Mouse (Mus musculus) cerebellum, adult 9-11 months (tissue): ENCODE measurements around the gene Srsf7.
"Not testable (repeated sequence)": the region's sequence is repeated elsewhere in the genome, so short reads cannot be mapped to it uniquely, and the experiment has no call there.

ENCODE experiments used
- DNase-seq: peaks from one replicate; pipeline ENCODE4 v3.0.0; 2022

Gene Srsf7

DNA sequence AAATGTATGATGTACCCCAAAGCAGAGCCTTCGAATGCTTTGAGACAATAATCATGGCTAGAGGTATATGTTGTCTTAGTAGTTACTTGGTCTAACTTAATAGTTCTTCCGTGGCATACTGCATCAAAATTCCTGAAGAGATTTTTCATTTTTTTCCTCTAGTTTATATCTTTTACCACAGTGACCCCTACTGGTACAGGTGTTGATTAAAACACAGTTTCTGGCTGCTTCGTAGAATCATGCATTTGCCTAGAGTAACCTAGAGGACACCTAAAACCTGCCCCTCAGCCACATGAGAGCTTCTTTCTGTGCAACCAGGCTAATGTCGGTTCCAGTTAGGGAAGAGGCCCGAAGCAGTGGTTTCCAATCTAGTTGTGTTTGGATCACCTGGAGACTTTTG, 14.0 kb downstream of the Srsf7 start:
- no peak for DNase-seq

DNA sequence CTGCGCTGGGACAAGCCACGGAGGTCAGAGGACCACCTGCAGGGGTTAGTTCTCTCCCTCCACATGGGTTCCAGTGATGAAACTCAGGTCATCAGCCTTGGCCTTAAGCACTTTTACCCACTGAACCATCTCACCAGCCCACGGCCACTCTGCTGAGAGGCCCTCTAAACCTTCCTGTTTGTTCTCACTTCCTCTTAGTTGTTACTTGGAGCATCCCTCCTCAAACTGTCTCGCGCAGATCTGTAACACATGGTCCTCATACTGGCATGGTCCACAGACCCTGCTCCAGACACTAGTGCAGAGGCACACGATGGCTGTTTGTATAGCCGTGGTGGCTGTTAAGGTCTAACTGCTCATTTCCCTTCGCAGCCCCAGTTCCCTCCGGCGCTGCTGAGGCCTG, 23.5 kb downstream of the Srsf7 start:
- no peak for DNase-seq

DNA sequence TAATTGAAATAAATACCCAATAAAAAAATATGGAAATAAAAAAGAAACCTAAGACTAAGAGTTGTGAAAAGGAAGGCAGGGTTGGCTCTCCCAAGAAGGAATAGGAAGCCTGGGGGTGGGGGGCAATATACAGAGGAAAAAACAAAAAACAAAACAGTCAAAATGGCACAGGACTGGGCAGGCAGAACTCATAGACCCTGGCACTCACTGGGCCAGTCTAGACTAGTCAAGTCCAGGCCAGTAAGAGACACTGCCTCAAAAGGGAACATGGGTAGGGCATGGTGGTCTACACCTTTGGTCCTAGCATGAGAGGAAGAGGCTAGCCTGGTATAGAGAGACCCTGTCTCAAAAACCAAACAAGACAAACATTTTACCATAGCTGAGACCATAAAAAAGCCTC, 26.6 kb downstream of the Srsf7 start:
- no peak for DNase-seq

DNA sequence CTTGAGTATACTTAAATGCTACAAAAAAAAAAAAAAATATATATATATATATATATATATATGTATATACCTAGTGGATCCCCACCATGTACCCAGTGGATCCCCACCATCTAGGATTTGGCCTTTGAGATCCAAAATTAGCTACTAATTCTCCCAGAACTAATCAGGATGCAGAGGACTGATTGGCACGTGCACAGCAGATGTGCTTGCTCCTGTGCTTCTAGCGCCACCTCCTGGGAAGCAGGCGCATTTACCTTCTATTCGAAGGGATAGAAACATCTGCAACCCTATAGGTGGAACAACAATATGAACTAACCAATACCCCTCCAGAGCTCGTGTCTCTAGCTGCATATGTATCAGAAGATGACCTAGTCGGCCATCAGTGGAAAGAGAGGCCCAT, 27.1 kb downstream of the Srsf7 start:
- DNase-seq = peak; percentile 76

DNA sequence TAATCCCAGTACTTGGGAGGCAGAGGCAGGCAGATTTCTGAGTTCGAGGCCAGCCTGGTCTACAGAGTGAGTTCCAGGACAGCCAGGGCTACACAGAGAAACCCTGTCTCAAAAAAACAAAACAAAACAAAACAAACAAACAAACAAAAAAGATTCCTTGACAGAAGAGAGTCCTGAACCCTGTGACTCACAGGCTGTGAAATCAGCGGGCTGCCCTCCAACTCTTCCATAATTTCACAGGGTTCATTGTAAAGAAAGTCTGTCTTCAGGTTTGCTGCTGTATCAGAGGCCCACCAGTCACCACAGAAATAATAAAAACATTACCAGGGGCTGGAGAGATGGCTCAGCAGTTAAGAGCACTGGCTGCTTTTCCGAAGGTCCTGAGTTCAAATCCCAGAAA, 28.3 kb downstream of the Srsf7 start:
- DNase-seq = not testable (repeated sequence)

DNA sequence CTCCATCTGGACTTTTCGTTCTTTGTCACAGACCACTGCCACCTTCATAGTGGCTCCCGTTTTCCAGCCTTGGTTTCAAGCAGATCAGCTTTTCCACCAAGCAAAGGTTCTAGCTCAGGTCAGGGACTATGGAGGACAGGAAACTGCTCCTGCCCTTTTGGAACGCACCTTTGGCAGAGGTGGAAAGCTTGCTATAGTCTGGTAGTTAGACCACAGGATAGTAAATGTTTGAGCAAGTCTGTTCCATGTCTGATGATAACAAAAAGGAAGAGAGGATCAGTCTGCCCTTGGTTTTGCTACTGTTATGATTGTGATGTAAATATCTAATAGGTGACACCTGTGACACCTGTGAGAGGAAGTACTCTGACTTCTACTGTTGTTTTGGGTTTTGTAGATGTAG, 31.1 kb downstream of the Srsf7 start:
- no peak for DNase-seq

DNA sequence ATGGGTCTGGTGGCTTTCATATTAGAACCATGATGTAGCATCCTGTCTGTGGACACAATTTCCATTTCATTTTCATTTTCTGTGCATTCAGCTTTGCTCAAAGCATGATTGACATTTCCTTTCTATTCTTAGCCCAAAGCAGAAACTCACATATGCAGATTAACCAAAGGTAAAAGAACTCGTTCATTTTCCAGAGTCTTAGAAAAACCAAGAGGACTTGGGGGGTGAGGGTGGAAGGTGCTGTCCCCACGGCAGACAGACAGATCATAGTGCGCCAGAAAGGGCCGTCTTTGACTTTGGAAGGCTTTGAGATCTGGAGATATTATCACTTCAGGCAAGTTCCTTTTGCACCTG, 31.7 kb downstream of the Srsf7 start:
- DNase-seq = no peak

DNA sequence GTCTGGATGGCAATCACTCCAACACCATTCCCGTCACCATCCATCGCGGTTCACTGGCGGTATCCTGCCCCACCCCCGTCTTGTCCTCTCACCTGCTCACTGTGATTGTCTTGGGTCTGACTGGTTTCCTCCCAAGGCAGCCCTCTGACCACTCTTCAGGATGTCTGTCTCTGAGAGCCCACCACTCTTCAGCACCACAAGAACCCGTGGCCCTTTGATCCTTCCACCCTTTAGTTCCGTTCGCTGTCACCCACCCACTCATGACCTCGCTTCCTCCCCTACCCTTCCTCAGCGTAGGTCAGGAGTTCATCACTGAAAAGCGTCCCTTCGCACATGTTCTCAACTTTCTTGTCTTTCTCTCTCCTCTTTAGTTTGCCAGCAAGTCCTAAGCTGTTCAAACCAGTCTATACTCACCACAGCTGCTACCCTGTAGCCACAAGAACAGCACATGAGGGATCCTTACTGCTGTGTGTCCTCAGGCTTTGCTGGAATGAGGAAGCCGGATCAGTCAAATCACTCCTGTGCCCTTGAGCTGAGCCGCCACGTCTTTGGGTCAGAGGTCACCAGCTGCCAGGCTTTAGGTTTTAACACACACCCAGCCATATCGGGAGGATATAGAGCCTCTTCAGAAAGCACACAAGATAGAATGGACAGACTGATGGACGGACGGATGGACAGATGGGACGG, 32.3 kb downstream of the Srsf7 start:
- DNase-seq = no peak

DNA sequence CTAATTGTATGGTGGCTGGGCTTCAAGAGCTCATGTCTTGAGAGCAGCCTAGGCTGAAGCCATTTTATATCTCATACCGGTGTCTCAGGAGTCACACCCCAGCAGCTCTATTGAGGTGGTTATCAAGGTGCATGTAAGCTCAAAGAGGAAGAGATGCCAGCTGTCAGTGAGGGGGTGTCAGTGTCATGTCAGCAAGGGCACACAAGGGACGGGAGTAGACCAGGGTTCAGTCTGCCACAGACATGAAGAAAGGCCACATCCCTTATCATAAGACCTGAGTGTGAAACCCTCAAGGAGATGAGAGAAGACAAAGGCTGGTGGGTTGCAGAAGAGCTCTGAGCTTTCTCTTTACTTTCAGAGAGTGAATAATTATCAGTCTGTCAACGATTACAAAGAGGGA, 33.0 kb downstream of the Srsf7 start:
- DNase-seq = no peak

DNA sequence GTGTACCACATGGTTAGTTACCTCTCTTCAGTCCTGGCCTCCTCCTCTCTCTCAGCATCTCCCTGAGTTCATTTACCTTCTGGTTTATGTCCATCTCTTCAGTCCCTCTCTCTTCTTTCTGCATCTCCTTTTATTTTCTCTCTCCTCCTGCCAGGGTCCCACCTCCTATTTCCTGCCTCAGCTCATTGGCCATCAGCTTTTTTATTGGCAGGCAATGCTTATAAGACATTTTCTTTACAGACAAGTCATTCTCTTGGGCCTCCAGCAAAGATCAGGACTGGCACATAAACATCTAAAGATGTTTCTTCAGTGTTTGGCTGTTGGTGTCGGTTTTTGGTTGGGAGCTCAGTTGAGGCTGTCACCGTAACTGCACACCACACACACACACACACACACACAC, 33.4 kb downstream of the Srsf7 start:
- no peak for DNase-seq

DNA sequence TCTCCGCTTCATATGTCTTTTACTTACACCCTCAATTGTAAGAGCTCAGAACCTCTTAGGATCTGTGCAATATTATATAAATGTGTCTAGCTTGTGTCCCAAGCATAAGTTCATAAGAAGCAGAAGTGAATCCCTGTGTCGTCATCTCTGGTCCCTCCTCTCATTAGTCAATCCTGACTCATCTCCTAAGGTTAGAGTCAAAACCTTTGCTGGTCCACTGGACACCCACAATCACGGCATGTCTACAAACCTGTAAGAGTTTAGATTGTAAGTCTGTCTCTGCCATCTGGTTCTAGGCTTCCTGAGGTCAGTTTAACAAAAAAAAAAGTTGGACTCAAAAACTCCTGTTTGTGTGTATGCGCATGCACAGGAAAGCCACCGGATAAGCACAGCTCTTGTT, 34.3 kb downstream of the Srsf7 start:
- DNase-seq = no peak

DNA sequence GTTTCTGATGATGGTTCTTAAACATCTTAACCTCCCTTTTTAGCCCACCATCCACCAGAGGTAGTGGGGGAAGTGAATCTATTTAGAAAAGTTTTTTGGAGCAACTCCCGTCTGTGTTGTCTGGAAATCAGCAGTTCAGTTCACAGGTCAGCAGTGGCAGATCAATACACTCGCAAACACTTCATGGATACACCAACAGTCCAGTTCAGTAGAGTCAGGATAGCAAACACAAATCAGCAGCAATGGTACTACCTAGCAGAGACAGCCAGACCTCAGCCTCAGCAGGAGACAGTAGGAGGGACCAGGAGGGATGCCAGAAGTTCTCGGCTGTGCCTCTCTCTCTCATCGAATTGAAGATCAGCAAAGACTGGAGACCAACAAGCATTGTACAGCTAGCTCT, 35.2 kb downstream of the Srsf7 start:
- no peak for DNase-seq

DNA sequence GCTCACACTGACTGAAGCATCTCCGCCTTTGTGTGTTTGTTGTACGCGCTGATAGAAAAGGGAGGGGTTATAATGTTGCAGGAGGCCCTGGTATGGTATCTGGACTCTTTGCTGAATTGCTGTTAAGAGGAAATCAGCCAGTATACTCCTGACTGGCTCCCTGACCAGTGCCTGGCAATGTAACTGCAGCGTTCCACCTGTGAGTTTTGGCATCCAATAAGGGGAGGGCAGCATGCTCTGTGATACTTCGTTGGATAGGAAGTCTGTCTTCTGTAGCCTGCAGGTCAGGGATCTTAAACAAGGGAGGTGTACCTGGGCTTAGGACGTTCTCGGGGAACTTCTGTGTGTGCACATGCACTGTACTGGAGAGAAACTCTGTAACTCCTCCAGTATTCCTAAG, 36.2 kb downstream of the Srsf7 start:
- peak; percentile 84 for DNase-seq

DNA sequence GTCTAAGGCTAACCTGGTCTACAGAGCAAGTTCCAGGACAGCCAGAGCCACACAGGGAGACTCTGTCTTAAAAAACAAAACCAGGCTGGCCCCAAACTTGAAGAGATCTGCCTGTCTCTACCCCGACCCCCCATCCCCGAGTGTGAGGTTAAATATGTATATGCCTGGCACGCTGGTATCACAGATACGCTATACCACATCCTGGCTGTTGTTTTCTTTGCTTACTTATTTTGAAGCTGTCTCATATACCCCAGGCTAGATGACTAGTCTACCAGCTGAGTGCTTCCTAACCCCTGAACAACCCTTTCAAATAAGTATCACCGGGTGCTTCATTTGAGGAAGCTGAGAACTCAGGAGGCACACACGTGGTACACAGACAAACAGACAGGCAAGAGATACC, 37.3 kb downstream of the Srsf7 start:
- DNase-seq = no peak

DNA sequence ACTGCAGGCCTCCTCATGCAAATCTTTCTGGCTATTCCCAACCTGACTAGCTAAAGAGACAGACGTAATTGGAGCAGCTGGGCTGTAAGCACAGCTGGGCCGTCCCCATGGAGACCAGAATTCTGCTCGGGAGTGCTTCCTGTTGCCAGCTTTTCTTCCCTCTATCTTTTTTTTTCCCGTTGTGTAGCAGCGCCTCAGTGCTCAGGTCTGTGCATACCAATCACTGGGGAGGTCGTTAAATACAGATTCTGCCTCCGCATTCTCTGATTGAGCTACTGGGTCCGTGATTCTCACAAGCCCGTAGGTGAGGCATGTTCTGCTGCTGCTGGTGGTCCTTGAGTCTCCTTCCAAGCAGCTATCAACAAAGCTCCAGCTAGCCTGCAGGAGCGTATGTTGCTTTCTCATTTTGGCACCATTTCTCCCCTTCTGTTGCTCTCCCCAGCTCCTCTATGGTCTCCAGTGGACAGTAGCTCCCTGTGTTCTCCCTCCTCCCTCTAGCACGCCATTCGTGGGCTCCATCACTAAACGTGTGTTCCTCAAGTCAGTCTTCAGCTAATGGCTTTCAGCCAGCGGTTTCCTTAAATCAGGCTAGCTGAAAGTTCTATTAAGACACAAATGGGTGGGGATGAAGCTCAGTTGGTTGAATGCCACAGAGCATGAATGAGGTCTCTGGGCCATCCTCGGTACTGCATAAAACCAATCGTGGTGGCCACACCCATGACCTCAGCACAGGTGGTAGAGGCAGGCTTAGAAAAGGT, 38.5 kb downstream of the Srsf7 start:
- peak; percentile 84 for DNase-seq

DNA sequence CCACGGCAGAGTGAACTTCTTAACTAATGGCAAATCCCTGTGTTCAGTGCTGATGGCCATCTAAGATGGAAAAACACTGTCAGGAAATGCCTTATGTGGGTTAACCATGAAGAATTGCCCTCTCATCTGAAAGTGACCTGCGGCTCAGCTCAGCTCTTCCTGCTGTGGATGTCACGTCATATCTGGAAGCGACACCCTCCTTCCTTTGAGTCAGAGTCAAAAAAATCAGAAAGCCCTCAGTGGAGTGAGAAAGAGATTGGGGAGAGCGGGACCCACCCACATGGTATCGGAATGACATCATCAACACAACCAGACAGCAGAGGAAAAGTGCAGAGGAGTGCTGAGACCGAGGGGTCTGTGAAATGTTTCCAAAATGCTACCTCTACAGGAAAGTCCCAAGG, 39.3 kb downstream of the Srsf7 start:
- peak; percentile 31 for DNase-seq

DNA sequence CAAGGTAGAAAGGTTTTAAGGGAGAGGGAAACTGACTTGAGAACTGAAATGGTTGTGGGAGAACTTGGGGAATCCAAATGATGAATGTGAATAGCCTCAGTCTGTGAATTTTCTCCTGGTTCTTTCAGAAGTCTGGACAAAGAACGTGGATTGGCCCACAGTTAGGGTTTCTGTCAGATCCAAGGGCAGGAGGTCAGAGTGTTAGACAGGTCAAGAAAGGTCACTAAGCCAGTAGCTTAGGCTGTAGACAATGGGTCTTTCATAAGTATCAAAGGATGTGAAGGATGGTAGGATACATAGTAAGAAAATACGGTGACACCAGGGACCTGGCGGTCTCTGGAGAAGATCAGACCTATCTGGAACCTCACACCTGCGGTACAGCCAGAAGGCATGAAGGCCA, 39.7 kb downstream of the Srsf7 start:
- DNase-seq = peak; percentile 46

DNA sequence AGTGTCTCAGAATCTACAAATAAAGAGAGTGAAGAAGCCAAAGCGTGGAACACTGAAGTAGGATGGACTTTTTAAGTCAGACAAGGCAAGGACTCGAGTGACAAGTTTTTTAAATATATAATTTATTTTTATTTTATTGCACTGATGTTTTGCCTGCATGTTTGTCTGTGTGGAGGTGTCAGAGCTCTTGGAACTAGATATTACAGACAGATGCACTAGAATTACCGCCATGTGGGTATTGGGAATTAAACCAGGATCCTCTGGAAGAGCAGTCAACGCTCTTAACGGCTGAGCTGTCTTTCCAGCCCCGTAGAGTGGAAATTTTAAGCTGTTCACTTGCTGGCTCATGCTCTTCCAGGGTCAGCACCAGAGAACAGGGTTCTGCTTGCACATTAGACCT, 40.8 kb downstream of the Srsf7 start:
- DNase-seq = peak; percentile 30

DNA sequence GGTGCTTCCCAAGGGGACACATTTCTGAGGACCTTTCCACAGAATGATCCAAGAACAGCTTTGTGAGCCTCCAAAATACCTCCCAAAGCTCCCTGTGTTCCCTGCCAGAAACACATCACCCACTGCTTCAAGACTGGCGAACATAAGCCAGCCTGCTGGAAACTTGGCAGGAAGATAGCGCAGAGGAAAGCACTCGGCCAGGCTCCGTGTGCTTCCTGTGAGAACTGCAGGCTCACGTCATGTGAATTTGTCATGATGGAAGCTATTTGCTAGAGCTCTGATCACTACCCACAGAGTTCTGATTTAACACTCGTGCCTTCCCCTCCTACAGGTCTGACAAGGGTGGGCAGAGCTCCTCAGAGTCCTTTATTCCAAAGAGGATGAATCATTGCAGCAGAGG, 41.4 kb downstream of the Srsf7 start:
- peak; percentile 90 for DNase-seq

DNA sequence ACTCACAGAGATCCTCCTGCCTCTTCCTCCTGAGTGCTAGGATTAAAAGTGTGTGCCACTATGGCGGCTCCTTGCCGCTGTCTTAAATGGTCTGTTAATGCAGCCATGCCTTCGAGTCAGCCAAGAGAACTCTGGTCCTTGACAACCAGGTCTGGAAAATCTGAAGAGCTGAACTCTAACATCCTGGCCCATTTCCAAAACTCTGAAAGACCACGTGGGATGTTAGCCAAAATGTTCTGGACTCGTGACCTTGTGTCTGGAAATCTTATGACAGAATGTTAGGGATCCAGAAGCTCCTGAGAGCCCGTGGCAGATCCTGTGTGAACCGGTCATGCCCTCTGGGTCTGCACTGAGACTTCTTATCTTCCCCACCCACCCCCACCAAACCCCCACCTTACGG, 43.1 kb downstream of the Srsf7 start:
- DNase-seq = no peak

DNA sequence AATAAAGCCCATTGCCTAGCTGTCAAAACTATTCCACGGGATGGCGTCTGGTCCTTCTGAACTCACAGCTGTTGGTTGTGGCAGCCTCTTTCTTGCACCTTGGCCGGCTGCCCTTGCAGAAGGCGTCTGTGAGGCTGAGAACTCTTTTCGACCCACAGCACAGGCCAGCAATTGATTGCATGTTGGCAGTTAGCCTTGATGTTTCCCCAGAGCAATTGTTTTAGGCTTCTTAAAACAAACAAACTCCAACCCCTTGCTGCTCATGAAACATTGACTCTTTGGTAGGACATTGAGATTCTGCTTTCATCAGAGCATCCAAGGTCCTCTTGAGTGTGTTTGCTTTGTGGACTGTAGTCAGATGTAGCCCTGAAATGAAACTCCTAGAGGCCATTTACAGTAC, 46.7 kb downstream of the Srsf7 start:
- peak; percentile 47 for DNase-seq

DNA sequence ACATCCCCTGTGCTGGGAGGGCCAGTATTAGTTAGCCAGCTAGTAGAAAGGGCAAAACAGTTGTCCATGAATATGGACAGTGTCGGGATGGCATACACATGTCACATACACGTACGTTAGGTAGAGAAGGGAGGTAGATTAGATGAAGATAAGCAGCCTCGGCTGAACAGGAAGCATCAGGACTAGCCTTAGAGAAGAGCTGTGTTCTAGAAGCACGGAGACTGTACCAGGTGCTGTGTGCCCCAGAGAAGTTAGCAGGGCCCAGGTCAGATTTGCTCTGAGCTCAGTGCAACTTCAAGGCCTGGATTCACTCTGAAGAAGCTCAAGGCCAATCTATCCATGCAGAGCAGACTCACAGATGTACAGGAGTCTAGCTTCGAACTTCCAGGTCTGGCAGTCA, 49.6 kb downstream of the Srsf7 start:
- no peak for DNase-seq

DNA sequence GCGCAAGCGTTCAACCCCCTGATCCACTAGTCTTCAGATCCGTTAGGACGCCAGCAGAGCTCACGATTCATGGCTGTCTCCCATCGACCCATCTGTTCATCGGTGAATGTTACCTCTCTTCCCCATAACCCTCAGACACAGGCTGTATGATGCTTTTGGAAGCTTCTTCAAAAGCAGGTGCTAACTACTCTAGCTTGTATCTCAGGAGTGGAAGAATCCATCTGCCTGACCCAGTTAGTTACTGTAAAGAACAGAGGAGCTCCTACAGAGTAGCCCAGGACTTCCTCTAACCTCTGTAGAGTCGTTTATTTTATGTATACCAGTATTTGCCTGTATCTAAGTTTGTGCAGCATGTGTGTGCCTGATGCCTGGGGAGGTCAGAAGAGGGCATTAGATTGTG, 50.2 kb downstream of the Srsf7 start:
- DNase-seq = no peak

DNA sequence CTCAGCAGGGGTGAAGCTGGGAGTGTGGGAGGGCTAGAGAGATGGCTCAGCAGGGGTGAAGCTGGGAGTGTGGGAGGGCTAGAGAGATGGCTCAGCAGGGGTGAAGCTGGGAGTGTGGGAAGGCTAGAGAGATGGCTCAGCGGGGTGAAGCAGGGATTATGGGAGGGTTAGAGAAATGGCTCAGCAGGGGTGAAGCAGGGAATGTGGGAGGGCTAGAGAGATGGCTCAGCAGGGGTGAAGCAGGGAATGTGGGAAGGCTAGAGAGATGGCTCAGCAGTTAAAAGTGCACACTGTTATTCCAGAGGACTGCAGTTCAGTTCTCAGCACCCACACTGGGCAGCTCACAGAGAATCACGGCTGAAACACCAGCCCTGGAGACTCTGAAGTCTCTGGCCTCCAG, 53.5 kb downstream of the Srsf7 start:
- no peak for DNase-seq
